Mouse (Mus musculus) embryonic facial prominence, embryonic 13.5 days (tissue): ENCODE data around the gene Nus1. TPM values are rescaled to one million over a fixed set of nuclear protein-coding genes. Genes with fewer than 3 reads are reported as not detected.

ENCODE experiments used
- ATAC-seq: fragments of 200-750 bp; cut with Nextera tagmentation; 2 replicates; pipeline ENCODE4 v1.8.0; 2017; ENCODE audit warnings: low read depth; ENCODE audit not compliant: insufficient number of reproducible peaks, insufficient read depth, low FRiP score, low TSS enrichment
- H3K27ac ChIP-seq: fragments of 300-500 bp; sonication (generic); 2 replicates; pipeline ENCODE4 v1.5.1; 2015; ENCODE audit warnings: moderate library complexity, mild to moderate bottlenecking, inconsistent platforms
- H3K27me3 ChIP-seq: fragments of 300-500 bp; sonication (generic); 2 replicates; pipeline ENCODE4 v1.6.1; 2015; ENCODE audit warnings: mild to moderate bottlenecking, inconsistent platforms
- H3K36me3 ChIP-seq: fragments of 300-500 bp; sonication (generic); 2 replicates; pipeline ENCODE4 v1.6.1; 2015; ENCODE audit warnings: mild to moderate bottlenecking, inconsistent platforms
- H3K4me1 ChIP-seq: fragments of 300-500 bp; sonication (generic); 2 replicates; pipeline ENCODE4 v1.6.1; 2015; ENCODE audit warnings: inconsistent platforms
- H3K4me2 ChIP-seq: fragments of 300-500 bp; sonication (generic); 2 replicates; pipeline ENCODE4 v1.6.1; 2015; ENCODE audit warnings: moderate library complexity, mild to moderate bottlenecking, inconsistent platforms
- H3K4me3 ChIP-seq: fragments of 300-500 bp; sonication (generic); 2 replicates; pipeline ENCODE4 v1.5.1; 2015; ENCODE audit warnings: mild to moderate bottlenecking, inconsistent platforms
- H3K9ac ChIP-seq: fragments of 300-500 bp; sonication (generic); 2 replicates; pipeline ENCODE4 v1.6.1; 2015; ENCODE audit warnings: mild to moderate bottlenecking, inconsistent platforms
- H3K9me3 ChIP-seq: fragments of 300-500 bp; sonication (generic); 2 replicates; pipeline ENCODE4 v1.6.1; 2016; ENCODE audit warnings: inconsistent platforms
- WGBS: fragments of 180-500 bp; shearing (Covaris S2); methylation state at CpG from one replicate; pipeline ENCODE4 v1.1.7; 2015; ENCODE audit warnings: mixed read lengths; 5-methylcytosine and 5-hydroxymethylcytosine counted together
- polyA plus RNA-seq: library from polyadenylated mRNA; unstranded; fragments of >200 nt; fragmentation: Nextera tagmentation; extraction: Ambion mirVana; gene quantifications from 2 replicates; pipeline ENCODE4 v1.2.1, GENCODE M21; 2015

Nus1 gene
- polyA plus RNA-seq, 1 experiment from 2014 or later, result 14.9 TPM

- Histone ChIP-seq H3K4me1 (peaks cover 21% of the 10 kb centered on the region), H3K4me3 (peak overlapping the region; percentile 95), H3K27ac (no peak overlapping the region), H3K36me3 (no peaks in the 10 kb centered on the region), H3K27me3 (no peaks in the 10 kb centered on the region), H3K9ac (peak overlapping the region; percentile 93), H3K9me3 (no peaks in the 10 kb centered on the region), H3K4me2 (peak overlapping the region; percentile 72)
- 69% methylated on average over 5 of the region's 5 CpGs for WGBS
- ATAC-seq, result no peak
Measured at GRCm38 (mm10) chr10:52418931-52419330, 1.6 kb downstream of the Nus1 start.

- H3K4me2 ChIP-seq, result peak overlapping the region; percentile 72
- H3K27me3 ChIP-seq, result no peaks in the 10 kb centered on the region
- WGBS, result 81% methylated on average over 4 of the region's 4 CpGs
- ATAC-seq, result no peak
- no peaks in the 10 kb centered on the region for H3K36me3 ChIP-seq
- H3K9ac ChIP-seq, result peak overlapping the region; percentile 93
- no peak overlapping the region for H3K27ac ChIP-seq
- H3K9me3 ChIP-seq, result no peaks in the 10 kb centered on the region
- H3K4me3 ChIP-seq, result no peak overlapping the region; the same call in 1 of the 2 replicates
- peaks cover 21% of the 10 kb centered on the region for H3K4me1 ChIP-seq
Measured at GRCm38 (mm10) chr10:52419402-52419801, 2.1 kb downstream of the Nus1 start.

DNA sequence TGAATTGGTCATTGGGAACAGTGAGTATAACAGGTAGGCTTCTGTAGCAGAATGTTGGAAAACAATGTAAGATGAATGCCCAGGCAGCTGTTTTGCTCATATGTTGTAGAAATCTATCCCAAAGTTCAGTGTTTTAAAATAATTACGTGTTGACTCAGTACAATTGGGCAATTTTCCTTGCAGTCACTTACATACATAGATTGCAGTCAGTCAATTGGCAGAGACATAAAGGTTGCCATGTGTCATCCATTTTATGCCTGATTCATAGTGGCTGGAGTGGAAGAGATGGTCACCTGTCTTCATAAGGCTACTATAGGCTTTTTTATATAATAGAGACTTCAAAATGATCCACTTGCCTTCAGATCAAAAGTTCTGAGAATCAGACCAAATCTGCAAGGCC lies 3.2 kb downstream of the Nus1 start:
- WGBS, result 90% methylated on average over 1 of the region's 1 CpGs
- no peaks in the 10 kb centered on the region for H3K27me3 ChIP-seq
- no peaks in the 10 kb centered on the region; the same call in 1 of the 2 replicates for H3K36me3 ChIP-seq
- H3K9ac ChIP-seq, result no peak overlapping the region
- no peak overlapping the region for H3K4me3 ChIP-seq
- peaks cover 21% of the 10 kb centered on the region for H3K4me1 ChIP-seq
- no peaks in the 10 kb centered on the region for H3K9me3 ChIP-seq
- no peak overlapping the region for H3K4me2 ChIP-seq
- no peak for ATAC-seq
- H3K27ac ChIP-seq, result no peak overlapping the region

GRCm38 (mm10) chr10:52421716-52422115 lies 4.4 kb downstream of the Nus1 start:
- H3K4me2 ChIP-seq, result no peak overlapping the region
- H3K4me1 ChIP-seq, result peaks cover 17% of the 10 kb centered on the region
- no peak overlapping the region for H3K4me3 ChIP-seq
- no peaks in the 10 kb centered on the region for H3K9me3 ChIP-seq
- H3K9ac ChIP-seq, result no peak overlapping the region
- H3K27ac ChIP-seq, result no peak overlapping the region
- H3K27me3 ChIP-seq, result no peaks in the 10 kb centered on the region
- 92% methylated on average over 6 of the region's 6 CpGs for WGBS
- ATAC-seq, result no peak
- no peaks in the 10 kb centered on the region; the same call in 1 of the 2 replicates for H3K36me3 ChIP-seq

- H3K4me2 ChIP-seq, result no peak overlapping the region
- H3K9me3 ChIP-seq, result no peaks in the 10 kb centered on the region
- no peak overlapping the region for H3K27ac ChIP-seq
- ATAC-seq, result no peak
- H3K27me3 ChIP-seq, result no peaks in the 10 kb centered on the region
- H3K4me3 ChIP-seq, result no peak overlapping the region
- H3K36me3 ChIP-seq, result no peaks in the 10 kb centered on the region; the same call in 1 of the 2 replicates
- H3K9ac ChIP-seq, result no peak overlapping the region
- peaks cover 19% of the 10 kb centered on the region for H3K4me1 ChIP-seq
- WGBS, result 84% methylated on average over 2 of the region's 2 CpGs
Measured at GRCm38 (mm10) chr10:52423097-52423496, 5.8 kb downstream of the Nus1 start.

GRCm38 (mm10) chr10:52426314-52426980 lies 9.1 kb downstream of the Nus1 start:
- 89% methylated on average over 7 of the region's 7 CpGs for WGBS
- H3K9ac ChIP-seq, result no peak overlapping the region
- H3K4me1 ChIP-seq, result 0 out of 2 replicates have a peak, but pooled peaks cover 4% of the 10 kb centered on the region

DNA sequence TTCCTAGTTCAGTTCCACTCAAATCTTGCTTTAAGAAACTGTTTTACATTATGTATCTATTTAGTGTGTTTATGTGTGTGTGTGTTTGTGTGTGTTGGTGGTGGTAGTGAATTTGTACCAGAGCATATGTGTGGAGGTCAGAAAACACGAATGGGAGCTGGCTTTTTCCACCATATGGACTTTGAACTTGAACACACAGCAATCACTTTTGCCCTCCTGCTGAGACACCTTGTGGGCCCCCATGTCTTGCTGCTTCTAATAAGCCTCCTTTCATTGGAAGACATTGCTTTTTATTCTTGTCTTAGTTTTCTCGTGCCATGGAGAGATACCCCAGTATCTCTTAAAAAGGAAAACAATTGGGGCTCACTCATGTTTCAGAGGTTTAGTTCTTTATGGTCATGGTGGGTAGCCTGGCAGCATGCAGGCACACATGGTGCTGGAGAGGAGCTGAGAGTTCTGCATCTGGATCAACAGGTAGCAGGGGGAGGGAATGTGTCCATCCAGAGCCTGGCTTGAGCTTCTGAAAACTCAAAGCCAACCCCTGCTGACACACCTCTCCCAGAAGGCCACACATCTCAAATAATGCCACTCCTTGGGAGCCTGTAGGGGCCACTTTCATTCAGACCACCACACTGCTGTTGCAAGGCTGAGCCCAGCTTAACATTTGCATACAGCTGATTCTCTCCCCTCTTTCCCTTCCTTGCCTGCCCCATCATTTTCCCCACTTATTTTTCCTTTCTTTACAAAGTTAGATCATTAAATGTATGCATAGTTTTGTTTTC lies 10.5 kb downstream of the Nus1 start:
- H3K9me3 ChIP-seq, result no peaks in the 10 kb centered on the region
- H3K27me3 ChIP-seq, result no peaks in the 10 kb centered on the region
- H3K27ac ChIP-seq, result no peak overlapping the region
- H3K9ac ChIP-seq, result no peak overlapping the region
- H3K4me2 ChIP-seq, result no peak overlapping the region
- no peak overlapping the region for H3K4me3 ChIP-seq
- ATAC-seq, result no peak
- peaks cover 28% of the 10 kb centered on the region for H3K36me3 ChIP-seq
- H3K4me1 ChIP-seq, result 0 out of 2 replicates have a peak, but pooled peaks cover 4% of the 10 kb centered on the region
- WGBS, result 64% methylated on average over 2 of the region's 2 CpGs

More at GRCm38 (mm10) chr10:52426314-52426980, 9.1 kb downstream of the Nus1 start:
- Histone ChIP-seq H3K36me3 (peaks cover 15% of the 10 kb centered on the region), H3K27ac (no peak overlapping the region), H3K27me3 (no peaks in the 10 kb centered on the region), H3K4me2 (no peak overlapping the region), H3K4me3 (no peak overlapping the region), H3K9me3 (no peaks in the 10 kb centered on the region)
- no peak for ATAC-seq

DNA sequence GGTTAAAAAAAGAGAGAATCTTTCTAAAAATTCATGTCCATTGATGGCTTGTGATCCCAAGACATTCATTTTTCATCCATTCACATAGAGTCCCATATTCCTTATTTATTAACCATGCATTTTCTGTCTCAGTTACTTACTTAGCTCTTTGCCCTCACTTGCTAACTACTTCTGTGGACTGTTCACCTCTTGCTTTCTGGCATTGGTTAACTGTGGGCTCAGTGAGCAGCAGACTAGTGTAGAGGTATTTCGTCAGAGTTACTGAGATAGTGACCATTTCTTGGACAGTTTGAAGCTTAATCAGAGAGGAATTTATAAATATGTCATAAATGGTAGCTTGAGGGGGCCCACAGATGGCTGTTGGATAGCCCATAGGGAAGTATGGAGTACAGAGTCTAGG lies 13.6 kb downstream of the Nus1 start:
- Histone ChIP-seq H3K4me3 (no peak overlapping the region), H3K27me3 (no peaks in the 10 kb centered on the region), H3K4me1 (0 out of 2 replicates have a peak, but pooled peaks cover 4% of the 10 kb centered on the region), H3K27ac (no peak overlapping the region), H3K4me2 (no peak overlapping the region), H3K9ac (no peak overlapping the region), H3K36me3 (peaks cover 56% of the 10 kb centered on the region), H3K9me3 (no peaks in the 10 kb centered on the region)
- 94% methylated on average over 1 of the region's 1 CpGs for WGBS
- no peak for ATAC-seq

DNA sequence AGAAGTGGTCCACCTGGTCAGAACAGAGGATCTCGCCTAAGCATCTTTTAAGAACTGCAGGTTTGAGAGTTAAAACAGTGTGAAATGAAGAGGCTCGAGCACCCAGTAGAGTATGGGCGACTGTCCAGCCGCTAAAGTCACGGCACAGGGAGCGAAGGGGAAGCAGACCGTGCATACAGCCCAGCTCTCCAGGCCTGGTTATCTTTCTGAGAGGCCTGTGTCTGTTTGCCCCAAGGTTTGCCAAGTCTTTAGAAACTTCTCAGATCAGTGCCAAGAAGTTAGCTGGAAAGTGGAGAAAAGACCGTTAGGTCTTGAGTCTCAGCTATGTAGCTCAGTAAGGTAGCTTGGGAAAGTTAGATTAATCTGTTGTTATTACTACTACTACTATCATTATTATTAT lies 17.5 kb downstream of the Nus1 start:
- no peak overlapping the region for H3K27ac ChIP-seq

GRCm38 (mm10) chr10:52460614-52461013 lies 43.3 kb downstream of the Nus1 start:
- no peaks in the 10 kb centered on the region for H3K9me3 ChIP-seq
- ATAC-seq, result no peak
- H3K27me3 ChIP-seq, result no peaks in the 10 kb centered on the region
- H3K4me1 ChIP-seq, result no peaks in the 10 kb centered on the region
- H3K27ac ChIP-seq, result no peak overlapping the region
- no peaks in the 10 kb centered on the region for H3K36me3 ChIP-seq
- no peak overlapping the region for H3K4me3 ChIP-seq
- no peak overlapping the region for H3K9ac ChIP-seq
- H3K4me2 ChIP-seq, result no peak overlapping the region
- WGBS, result 58% methylated on average over 2 of the region's 2 CpGs

More for the DNA sequence above, 17.5 kb downstream of the Nus1 start:
- no peak overlapping the region for H3K4me2 ChIP-seq
- peaks cover 81% of the 10 kb centered on the region for H3K36me3 ChIP-seq
- no peaks in the 10 kb centered on the region for H3K27me3 ChIP-seq
- no peaks in the 10 kb centered on the region for H3K4me1 ChIP-seq
- WGBS, result 98% methylated on average over 8 of the region's 8 CpGs
- H3K4me3 ChIP-seq, result no peak overlapping the region
- no peak overlapping the region for H3K9ac ChIP-seq
- no peak for ATAC-seq
- H3K9me3 ChIP-seq, result no peaks in the 10 kb centered on the region

DNA sequence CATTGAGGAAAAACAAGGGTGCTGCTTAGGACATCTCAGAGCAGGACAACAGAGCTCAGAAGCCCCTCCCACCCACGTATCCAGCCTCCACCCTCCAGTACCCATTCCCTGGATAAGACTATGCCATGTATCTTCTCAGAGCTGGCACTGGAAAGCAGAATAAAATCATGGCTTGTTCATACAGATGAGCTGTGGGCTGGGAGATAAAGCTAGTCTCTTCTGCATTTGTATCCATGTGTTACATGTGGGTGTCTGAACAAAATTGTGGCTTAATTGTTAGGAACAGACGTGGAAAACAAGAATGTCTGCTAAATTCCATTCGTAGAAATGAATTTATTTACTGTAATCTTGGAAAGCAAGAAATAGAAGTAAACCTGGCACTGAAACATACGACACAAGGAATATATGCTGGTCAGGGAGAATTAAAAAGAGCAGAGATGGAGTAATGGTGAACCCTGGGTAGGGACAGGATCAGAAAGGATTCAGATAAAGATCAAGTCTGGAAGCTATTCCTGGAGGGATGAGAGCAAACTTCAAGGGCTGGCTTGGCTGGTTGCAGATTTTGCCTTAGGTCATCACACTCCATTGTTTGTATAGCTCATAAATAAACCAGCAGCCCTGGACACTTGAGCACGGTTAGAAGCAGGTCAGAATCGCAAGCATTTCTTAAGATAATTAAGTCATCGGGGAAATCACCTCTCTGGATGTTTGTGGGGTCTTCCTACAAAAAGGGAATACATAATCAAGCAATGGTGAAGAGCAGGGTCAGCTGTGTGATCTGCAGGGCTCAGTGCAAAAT lies 46.8 kb downstream of the Nus1 start:
- Histone ChIP-seq H3K4me1 (no peaks in the 10 kb centered on the region), H3K9me3 (no peaks in the 10 kb centered on the region), H3K9ac (no peak overlapping the region), H3K4me2 (no peak overlapping the region), H3K4me3 (no peak overlapping the region), H3K27ac (no peak overlapping the region), H3K27me3 (no peaks in the 10 kb centered on the region), H3K36me3 (no peaks in the 10 kb centered on the region)
- 53% methylated on average over 7 of the region's 7 CpGs for WGBS
- no peak for ATAC-seq
